In genomic region chr1:156778977-156779376, GRCm38 (mm10) we compare ENCODE assay signal across 11 mouse cellular contexts. TPM values are rescaled to one million over a fixed set of nuclear protein-coding genes. Genes with fewer than 3 reads are reported as not detected.
A peak's percentile ranks its signal among the peaks of the same experiment; 100 is the strongest.
DNase-seq lines count a peak whose midpoint lies in the region; ATAC-seq and TF ChIP-seq lines count a peak whose summit lies in the region.
"Had no signal": no experiment of that assay in that cellular context is flagged by ENCODE, and none has a peak within 500 bp of the region (broad histone marks: within the 10 kb centered on the region; RNA-seq: fewer than 3 reads in every experiment).

No protein-coding gene starts in this region.

- no peak overlapping the region for H3K4me2 ChIP-seq in forebrain, embryonic 11.5 days (ENCODE audit: low read depth, low read length, severe bottlenecking)
- no peak overlapping the region for H3K4me2 ChIP-seq in forebrain, postnatal 0 days (ENCODE audit: low read depth)
- H3K4me2 ChIP-seq in kidney, embryonic 16.5 days (replicated peaks; ENCODE audit: low read depth, low read length), result no peak overlapping the region
- no peak overlapping the region for H3K4me2 ChIP-seq in forebrain, embryonic 15.5 days (replicated peaks)
- no peak overlapping the region for H3K4me2 ChIP-seq in neural tube, embryonic 13.5 days
- H3K4me2 ChIP-seq in lung, postnatal 0 days (replicated peaks; ENCODE audit: low read depth, low read length), result no peak overlapping the region
- H3K4me2 ChIP-seq: liver, embryonic 11.5 days had no signal

- H3K27me3 ChIP-seq in forebrain, embryonic 11.5 days (ENCODE audit: control insufficient read depth, insufficient read depth, low read length), result no peaks in the 10 kb centered on the region
- H3K27me3 ChIP-seq in forebrain, postnatal 0 days (ENCODE audit: insufficient read depth, low read length), result no peaks in the 10 kb centered on the region
- no peaks in the 10 kb centered on the region for H3K27me3 ChIP-seq in kidney, embryonic 16.5 days (ENCODE audit: insufficient read depth, low read length)
- no peaks in the 10 kb centered on the region for H3K27me3 ChIP-seq in forebrain, embryonic 15.5 days
- no peaks in the 10 kb centered on the region; the same call in 1 of the 2 replicates for H3K27me3 ChIP-seq in neural tube, embryonic 13.5 days
- no peaks in the 10 kb centered on the region for H3K27me3 ChIP-seq in lung, postnatal 0 days (replicated peaks; ENCODE audit: insufficient read depth, low read length)

- 44% methylated on average over 6 of the region's 6 CpGs for WGBS in forebrain, embryonic 11.5 days
- WGBS in forebrain, postnatal 0 days, result 38% methylated on average over 6 of the region's 6 CpGs
- 24% methylated on average over 6 of the region's 6 CpGs for WGBS in kidney, embryonic 16.5 days
- WGBS in forebrain, embryonic 15.5 days, result 40% methylated on average over 6 of the region's 6 CpGs
- WGBS in neural tube, embryonic 13.5 days, result 17% methylated on average over 6 of the region's 6 CpGs
- WGBS in lung, postnatal 0 days, result 61% methylated on average over 6 of the region's 6 CpGs

- no peak for TF ChIP-seq CTCF in forebrain, postnatal 0 days (IDR thresholded peaks at IDR 0.05; ENCODE audit: low read depth)
- TF ChIP-seq CTCF in lung, postnatal 0 days (IDR thresholded peaks at IDR 0.05), result no peak

- 0 out of 2 replicates have a peak overlapping the region, but pooled peaks have one; percentile 18 for H3K27ac ChIP-seq in forebrain, embryonic 11.5 days (ENCODE audit: low read depth, low read length)
- H3K27ac ChIP-seq in forebrain, postnatal 0 days (ENCODE audit: low read depth, low read length), result no peak overlapping the region
- H3K27ac ChIP-seq in kidney, embryonic 16.5 days (ENCODE audit: low read length), result no peak overlapping the region
- peak overlapping the region; percentile 31; the same call in 1 of the 2 replicates for H3K27ac ChIP-seq in forebrain, embryonic 15.5 days (replicated peaks)
- no peak overlapping the region for H3K27ac ChIP-seq in neural tube, embryonic 13.5 days (replicated peaks)
- no peak overlapping the region for H3K27ac ChIP-seq in lung, postnatal 0 days (ENCODE audit: low read length)

- H3K4me1 ChIP-seq in forebrain, embryonic 11.5 days (replicated peaks; ENCODE audit: control insufficient read depth, insufficient read depth, low read length), result peaks cover 26% of the 10 kb centered on the region
- peaks cover 6% of the 10 kb centered on the region for H3K4me1 ChIP-seq in forebrain, postnatal 0 days (ENCODE audit: insufficient read depth)
- peaks cover 54% of the 10 kb centered on the region for H3K4me1 ChIP-seq in kidney, embryonic 16.5 days (ENCODE audit: insufficient read depth, low read length)
- H3K4me1 ChIP-seq in forebrain, embryonic 15.5 days, result peaks cover 39% of the 10 kb centered on the region
- peaks cover 43% of the 10 kb centered on the region for H3K4me1 ChIP-seq in neural tube, embryonic 13.5 days (replicated peaks)
- no peaks in the 10 kb centered on the region for H3K4me1 ChIP-seq in lung, postnatal 0 days (ENCODE audit: insufficient read depth, low read depth, low read length)

- H3K9me3 ChIP-seq in forebrain, embryonic 11.5 days (ENCODE audit: control insufficient read depth, low read length), result no peaks in the 10 kb centered on the region
- H3K9me3 ChIP-seq in forebrain, postnatal 0 days (ENCODE audit: low read length), result no peaks in the 10 kb centered on the region
- H3K9me3 ChIP-seq in kidney, embryonic 16.5 days (ENCODE audit: low read length), result no peaks in the 10 kb centered on the region
- H3K9me3 ChIP-seq in forebrain, embryonic 15.5 days, result no peaks in the 10 kb centered on the region
- no peaks in the 10 kb centered on the region for H3K9me3 ChIP-seq in neural tube, embryonic 13.5 days
- H3K9me3 ChIP-seq in lung, postnatal 0 days (ENCODE audit: low read length), result no peaks in the 10 kb centered on the region

- H3K4me3 ChIP-seq in forebrain, embryonic 11.5 days (ENCODE audit: low read depth, low read length), result no peak overlapping the region
- no peak overlapping the region for H3K4me3 ChIP-seq in forebrain, postnatal 0 days (ENCODE audit: low read depth, low read length)
- H3K4me3 ChIP-seq in kidney, embryonic 16.5 days (ENCODE audit: low read length), result no peak overlapping the region
- H3K4me3 ChIP-seq in forebrain, embryonic 15.5 days, result no peak overlapping the region
- H3K4me3 ChIP-seq in neural tube, embryonic 13.5 days, result no peak overlapping the region
- no peak overlapping the region for H3K4me3 ChIP-seq in lung, postnatal 0 days (ENCODE audit: low read depth, low read length)

- TF ChIP-seq EP300 in lung, postnatal 0 days (IDR thresholded peaks at IDR 0.05), result no peak

- DNase-seq in forebrain, embryonic 11.5 days (ENCODE audit: low spot score), result no peak
- DNase-seq in forebrain, postnatal 0 days, result no peak
- no peak for DNase-seq in kidney, postnatal 25 days
- no peak for DNase-seq in lung, postnatal 0 days (ENCODE audit: low spot score)
- no peak for DNase-seq in left cerebral cortex, postnatal 4 days
- DNase-seq: gastrocnemius, postnatal 25 days; right cerebral cortex, postnatal 4 days had no signal

- ATAC-seq in forebrain, embryonic 11.5 days (replicated peaks; ENCODE audit: low FRiP score), result peak; percentile 33; the same call in 1 of the 2 replicates
- ATAC-seq in forebrain, postnatal 0 days, result no peak
- peak; percentile 39; the same call in 1 of the 2 replicates for ATAC-seq in kidney, embryonic 16.5 days (ENCODE audit: low FRiP score, low TSS enrichment)
- peak; percentile 30; the same call in 1 of the 2 replicates for ATAC-seq in forebrain, embryonic 15.5 days (replicated peaks)
- 0 out of 2 replicates have a peak, but pooled peaks have one; percentile 17 for ATAC-seq in neural tube, embryonic 13.5 days (ENCODE audit: low read depth)
- no peak for ATAC-seq in lung, postnatal 0 days

- no peak overlapping the region for H3K9ac ChIP-seq in forebrain, embryonic 11.5 days (ENCODE audit: low read length)
- no peak overlapping the region for H3K9ac ChIP-seq in forebrain, postnatal 0 days
- H3K9ac ChIP-seq in kidney, embryonic 16.5 days (replicated peaks; ENCODE audit: low read length), result no peak overlapping the region
- H3K9ac ChIP-seq in forebrain, embryonic 15.5 days (replicated peaks), result no peak overlapping the region
- H3K9ac ChIP-seq in neural tube, embryonic 13.5 days, result 0 out of 2 replicates have a peak overlapping the region, but pooled peaks have one; percentile 12
- H3K9ac ChIP-seq in lung, postnatal 0 days (replicated peaks; ENCODE audit: low read depth), result no peak overlapping the region

- H3K36me3 ChIP-seq in forebrain, embryonic 11.5 days (ENCODE audit: control insufficient read depth, insufficient read depth, low read length), result no peaks in the 10 kb centered on the region
- H3K36me3 ChIP-seq in forebrain, postnatal 0 days (ENCODE audit: insufficient read depth), result no peaks in the 10 kb centered on the region
- no peaks in the 10 kb centered on the region for H3K36me3 ChIP-seq in kidney, embryonic 16.5 days (ENCODE audit: insufficient read depth, low read length)
- H3K36me3 ChIP-seq in forebrain, embryonic 15.5 days, result no peaks in the 10 kb centered on the region
- no peaks in the 10 kb centered on the region for H3K36me3 ChIP-seq in neural tube, embryonic 13.5 days
- H3K36me3 ChIP-seq in lung, postnatal 0 days (ENCODE audit: insufficient read depth, low read length), result no peaks in the 10 kb centered on the region

- intact Hi-C loops in left cerebral cortex, postnatal 4 days (cut with DNase I), result no loop called here

RNA-seq across cellular contexts. Expression of gene Angptl1, which starts 59.4 kb away (rescaled TPM):
- polyA plus RNA-seq in forebrain, embryonic 11.5 days (2014; fragmentation: Nextera tagmentation; extraction: Ambion mirVana), result 1.3 and 1.6 TPM in 2 replicates
- total RNA-seq in forebrain, postnatal 0 days (2014; rRNA removed), result 0.08 and 0.95 TPM in 2 replicates
- 0.38 and 0.58 TPM in 2 replicates for polyA plus RNA-seq in forebrain, postnatal 0 days (2015; fragmentation: Nextera tagmentation; extraction: Ambion mirVana)
- 0.99 and 2.1 TPM in 2 replicates for polyA plus RNA-seq in kidney, embryonic 16.5 days (2015; fragmentation: Nextera tagmentation; extraction: Ambion mirVana)
- 1.4 and 1.5 TPM in 2 replicates for polyA plus RNA-seq in forebrain, embryonic 15.5 days (2015; fragmentation: Nextera tagmentation; extraction: Ambion mirVana)
- 3.5 and 8.0 TPM in 2 replicates for polyA plus RNA-seq in neural tube, embryonic 13.5 days (2015; fragmentation: Nextera tagmentation; extraction: Ambion mirVana)
- polyA plus RNA-seq in lung, postnatal 0 days (2015; fragmentation: Nextera tagmentation; extraction: Ambion mirVana), result 0.68 and 0.85 TPM in 2 replicates
- total RNA-seq in left cerebral cortex, postnatal 4 days (2021), result under 1 TPM in 1 of 2 experiments, not detected in 1; 0.34 TPM

Comparison
In these comparisons a context has a peak if more than half of its experiments do, and no peak if none do; other contexts are left out.
1. ATAC-seq: peak in forebrain, embryonic 11.5 days (single experiment), kidney, embryonic 16.5 days (single experiment), forebrain, embryonic 15.5 days (single experiment) and neural tube, embryonic 13.5 days (single experiment); none in forebrain, postnatal 0 days (single experiment) and lung, postnatal 0 days (single experiment).
2. H3K27ac ChIP-seq: peak in forebrain, embryonic 11.5 days (single experiment) and forebrain, embryonic 15.5 days (single experiment); none in forebrain, postnatal 0 days (single experiment), kidney, embryonic 16.5 days (single experiment), neural tube, embryonic 13.5 days (single experiment) and lung, postnatal 0 days (single experiment).